Mouse (Mus musculus) inflammation-experienced regulatory T-cells, adult 6 months (primary cell): ENCODE results near the gene BC055324. TPM values are rescaled to one million over a fixed set of nuclear protein-coding genes. Genes with fewer than 3 reads are reported as not detected.

Source experiments
- ATAC-seq: one replicate; pipeline ENCODE4 v1.8.0; 2017
- polyA plus RNA-seq, 3 experiments: library from polyadenylated mRNA; unstranded; fragments of 100-300 nt; shearing (Covaris generic); gene quantifications; one replicate each; pipeline ENCODE4 v1.2.1; 2017

Gene BC055324
- polyA plus RNA-seq, 3 experiments from 2014 or later = 3.7 to 15.1 (median 4.7) TPM

- no peak for ATAC-seq
Measured at GRCm38 (mm10) chr1:163942056-163942455, 52.5 kb downstream of the BC055324 start.

GRCm38 (mm10) chr1:163934591-163934990 lies 60.0 kb downstream of the BC055324 start:
- ATAC-seq = no peak

GRCm38 (mm10) chr1:163931801-163932200 lies 62.8 kb downstream of the BC055324 start:
- ATAC-seq = no peak

GRCm38 (mm10) chr1:163930458-163930794 lies 64.2 kb downstream of the BC055324 start:
- peak; percentile 30 for ATAC-seq

- peak; percentile 85 for ATAC-seq
Measured at GRCm38 (mm10) chr1:163929636-163930457, 64.7 kb downstream of the BC055324 start.

- no peak for ATAC-seq
Measured at GRCm38 (mm10) chr1:163928846-163929245, 65.8 kb downstream of the BC055324 start, which contains the start of gene Scyl3. Gene Scyl3, plus strand, starts transcription at chr1:163929100.

- no peak for ATAC-seq
Measured at GRCm38 (mm10) chr1:163924093-163924492, 70.5 kb downstream of the BC055324 start.

- ATAC-seq = no peak
Measured at GRCm38 (mm10) chr1:163917349-163918160, 77.0 kb downstream of the BC055324 start.

- ATAC-seq = no peak
Measured at GRCm38 (mm10) chr1:163911981-163912380, 82.6 kb downstream of the BC055324 start.

GRCm38 (mm10) chr1:163910785-163911184 lies 83.8 kb downstream of the BC055324 start:
- ATAC-seq = no peak

- peak; percentile 71 for ATAC-seq
Measured at GRCm38 (mm10) chr1:163910343-163910742, 84.3 kb downstream of the BC055324 start.

GRCm38 (mm10) chr1:163908389-163908788 lies 86.2 kb downstream of the BC055324 start:
- ATAC-seq = no peak

GRCm38 (mm10) chr1:163907007-163907811 lies 87.4 kb downstream of the BC055324 start:
- no peak for ATAC-seq

GRCm38 (mm10) chr1:163903411-163903810 lies 91.2 kb downstream of the BC055324 start:
- peak; percentile 55 for ATAC-seq

- no peak for ATAC-seq
Measured at GRCm38 (mm10) chr1:163900168-163900567, 94.4 kb downstream of the BC055324 start.

GRCm38 (mm10) chr1:163899575-163899974 lies 95.0 kb downstream of the BC055324 start:
- ATAC-seq = no peak

GRCm38 (mm10) chr1:163898291-163898764 lies 96.3 kb downstream of the BC055324 start:
- ATAC-seq = peak; percentile 72

Other genes with a start within 250 kb of the BC055324 start
- 1 to 10 TPM; 3.2 to 3.4 (median 3.3) TPM for gene Kifap3, start 215.2 kb downstream of the BC055324 start, polyA plus RNA-seq
- gene Scyl3, start 65.7 kb downstream of the BC055324 start, polyA plus RNA-seq = 10 to 100 TPM; 20.6 to 24.9 (median 24.9) TPM
- gene Mettl18, start 93 bp upstream of the BC055324 start, polyA plus RNA-seq = 10 to 100 TPM; 14.3 to 26.6 (median 21.3) TPM
- under 1 TPM in 1 of 3 experiments, not detected in 2; 0.19 TPM for gene Sele, start 53.4 kb upstream of the BC055324 start, polyA plus RNA-seq
- gene Sell, start 67.2 kb upstream of the BC055324 start, polyA plus RNA-seq = 100 to 1,000 TPM in 2 of 3 experiments, 10 to 100 TPM in 1; 60.7 to 367 (median 330) TPM
- 1 to 10 TPM in 2 of 3 experiments, not detected in 1; 1.1 to 3.0 TPM for gene Selp, start 120.5 kb upstream of the BC055324 start, polyA plus RNA-seq
- gene F5, start 157.0 kb upstream of the BC055324 start, polyA plus RNA-seq = not detected